Mouse (Mus musculus) hindbrain, embryonic 10.5 days (tissue): ENCODE results near the gene Bak1. TPM values are rescaled to one million over a fixed set of nuclear protein-coding genes. Genes with fewer than 3 reads are reported as not detected.

Experiments
- DNase-seq: peaks from one replicate; pipeline ENCODE4 v3.0.0-alpha.2; 2017; ENCODE audit warnings: low spot score
- H3K27ac ChIP-seq: fragments of 300-500 bp; sonication (generic); 2 replicates; pipeline ENCODE4 v1.5.1; 2016; ENCODE audit warnings: mild to moderate bottlenecking, moderate library complexity
- H3K27me3 ChIP-seq: fragments of 300-500 bp; sonication (generic); 2 replicates; pipeline ENCODE4 v1.6.1; 2016; ENCODE audit warnings: mild to moderate bottlenecking; ENCODE audit not compliant: poor library complexity, insufficient read depth, severe bottlenecking
- H3K36me3 ChIP-seq: fragments of 300-500 bp; sonication (generic); 2 replicates; pipeline ENCODE4 v1.6.1; 2016; ENCODE audit warnings: mild to moderate bottlenecking, moderate library complexity
- H3K4me1 ChIP-seq: fragments of 300-500 bp; sonication (generic); replicated peaks from 2 replicates; pipeline ENCODE4 v1.6.1; 2016; ENCODE audit warnings: mild to moderate bottlenecking
- H3K4me3 ChIP-seq: fragments of 300-500 bp; sonication (generic); 2 replicates; pipeline ENCODE4 v1.5.1; 2016; ENCODE audit warnings: mild to moderate bottlenecking, moderate library complexity
- H3K9me3 ChIP-seq: fragments of 300-500 bp; sonication (generic); 2 replicates; pipeline ENCODE4 v1.6.1; 2016; ENCODE audit warnings: mild to moderate bottlenecking, moderate library complexity
- WGBS: fragments of 180-500 bp; shearing (Covaris S2); methylation state at CpG from one replicate; pipeline ENCODE4 v1.1.7; 2016; 5-methylcytosine and 5-hydroxymethylcytosine counted together
- polyA plus RNA-seq: library from polyadenylated mRNA; unstranded; fragments of >200 nt; fragmentation: Nextera tagmentation; extraction: Ambion mirVana; gene quantifications from 2 replicates; pipeline ENCODE4 v1.2.1, GENCODE M21; 2016

Gene Bak1
- polyA plus RNA-seq, 1 experiment from 2014 or later, result 6.6 TPM

- no peaks in the 10 kb centered on the region for H3K9me3 ChIP-seq
- 65% methylated on average over 2 of the region's 2 CpGs for WGBS
- DNase-seq, result no peak
- peaks cover 20% of the 10 kb centered on the region for H3K27me3 ChIP-seq
- peaks cover 36% of the 10 kb centered on the region for H3K4me1 ChIP-seq
- no peak overlapping the region for H3K27ac ChIP-seq
- no peak overlapping the region for H3K4me3 ChIP-seq
- H3K36me3 ChIP-seq, result no peaks in the 10 kb centered on the region
These were observed 35.4 kb upstream of the Bak1 start for GRCm38 (mm10) chr17:27064195-27064594.

- H3K36me3 ChIP-seq, result no peaks in the 10 kb centered on the region
- no peak overlapping the region for H3K4me3 ChIP-seq
- H3K9me3 ChIP-seq, result no peaks in the 10 kb centered on the region
- DNase-seq, result no peak
- no peak overlapping the region for H3K27ac ChIP-seq
- peaks cover 34% of the 10 kb centered on the region for H3K4me1 ChIP-seq
- 54% methylated on average over 6 of the region's 6 CpGs for WGBS
- H3K27me3 ChIP-seq, result peaks cover 24% of the 10 kb centered on the region
These were observed 34.9 kb upstream of the Bak1 start for GRCm38 (mm10) chr17:27063717-27064116.

- Histone ChIP-seq H3K27me3 (peaks cover 35% of the 10 kb centered on the region), H3K9me3 (no peaks in the 10 kb centered on the region), H3K27ac (no peak overlapping the region), H3K36me3 (no peaks in the 10 kb centered on the region), H3K4me1 (peaks cover 42% of the 10 kb centered on the region), H3K4me3 (no peak overlapping the region)
- no peak for DNase-seq
- WGBS, result 91% methylated on average over 7 of the region's 7 CpGs
These were observed 33.9 kb upstream of the Bak1 start for GRCm38 (mm10) chr17:27062684-27063083.

GRCm38 (mm10) chr17:27061727-27062126, 32.9 kb upstream of the Bak1 start:
- H3K4me1 ChIP-seq, result peaks cover 52% of the 10 kb centered on the region
- WGBS, result 90% methylated on average over 3 of the region's 3 CpGs
- no peak overlapping the region for H3K4me3 ChIP-seq
- H3K9me3 ChIP-seq, result no peaks in the 10 kb centered on the region
- peaks cover 44% of the 10 kb centered on the region for H3K27me3 ChIP-seq
- H3K36me3 ChIP-seq, result no peaks in the 10 kb centered on the region
- no peak for DNase-seq
- no peak overlapping the region for H3K27ac ChIP-seq

GRCm38 (mm10) chr17:27060698-27061097, 31.9 kb upstream of the Bak1 start:
- no peak overlapping the region for H3K27ac ChIP-seq
- peaks cover 53% of the 10 kb centered on the region for H3K4me1 ChIP-seq
- no peaks in the 10 kb centered on the region for H3K9me3 ChIP-seq
- WGBS, result 81% methylated on average over 8 of the region's 8 CpGs
- no peaks in the 10 kb centered on the region for H3K36me3 ChIP-seq
- no peak overlapping the region for H3K4me3 ChIP-seq
- peaks cover 55% of the 10 kb centered on the region for H3K27me3 ChIP-seq
- DNase-seq, result no peak

GRCm38 (mm10) chr17:27057517-27058055, 28.8 kb upstream of the Bak1 start:
- WGBS, result under 1% methylated on average over 24 of the region's 24 CpGs
- no peak for DNase-seq
- peak overlapping the region; percentile 76 for H3K27ac ChIP-seq
- H3K9me3 ChIP-seq, result no peaks in the 10 kb centered on the region
- peaks cover 31% of the 10 kb centered on the region for H3K4me1 ChIP-seq
- H3K36me3 ChIP-seq, result no peaks in the 10 kb centered on the region
- H3K4me3 ChIP-seq, result peak overlapping the region; percentile 65
- peaks cover 60% of the 10 kb centered on the region for H3K27me3 ChIP-seq

GRCm38 (mm10) chr17:27056812-27057516, 28.2 kb upstream of the Bak1 start, which contains the start of gene Itpr3:
Gene Itpr3, plus strand, starts transcription at chr17:27057304.
- Histone ChIP-seq H3K36me3 (no peaks in the 10 kb centered on the region), H3K27ac (peak within 1 kb of the TSS; percentile 76), H3K4me1 (peaks cover 34% of the 10 kb centered on the region), H3K4me3 (peak within 1 kb of the TSS; percentile 65), H3K9me3 (no peaks in the 10 kb centered on the region), H3K27me3 (peaks cover 60% of the 10 kb centered on the region)
- WGBS, result under 1% methylated on average over 66 of the region's 66 CpGs
- DNase-seq, result peak; percentile 68

GRCm38 (mm10) chr17:27056170-27056569, 27.4 kb upstream of the Bak1 start:
- DNase-seq, result peak; percentile 68
- H3K27me3 ChIP-seq, result peaks cover 60% of the 10 kb centered on the region
- no peaks in the 10 kb centered on the region for H3K9me3 ChIP-seq
- no peaks in the 10 kb centered on the region for H3K36me3 ChIP-seq
- peak overlapping the region; percentile 65 for H3K4me3 ChIP-seq
- 1% methylated on average over 13 of the region's 13 CpGs for WGBS
- peaks cover 42% of the 10 kb centered on the region for H3K4me1 ChIP-seq
- H3K27ac ChIP-seq, result no peak overlapping the region

GRCm38 (mm10) chr17:27051514-27051913, 22.7 kb upstream of the Bak1 start:
- H3K27me3 ChIP-seq, result peaks cover 14% of the 10 kb centered on the region
- no peaks in the 10 kb centered on the region for H3K9me3 ChIP-seq
- no peaks in the 10 kb centered on the region for H3K36me3 ChIP-seq
- WGBS, result 39% methylated on average over 11 of the region's 11 CpGs
- peak overlapping the region; percentile 74 for H3K27ac ChIP-seq
- H3K4me3 ChIP-seq, result 0 out of 2 replicates have a peak overlapping the region, but pooled peaks have one; percentile 16
- DNase-seq, result no peak
- peaks cover 30% of the 10 kb centered on the region for H3K4me1 ChIP-seq

- WGBS, result 67% methylated on average over 5 of the region's 5 CpGs
- H3K4me3 ChIP-seq, result no peak overlapping the region
- H3K27ac ChIP-seq, result peak overlapping the region; percentile 74; the same call in 1 of the 2 replicates
- peaks cover 24% of the 10 kb centered on the region for H3K4me1 ChIP-seq
- no peaks in the 10 kb centered on the region for H3K9me3 ChIP-seq
- no peak for DNase-seq
- H3K36me3 ChIP-seq, result no peaks in the 10 kb centered on the region
- peaks cover 7% of the 10 kb centered on the region for H3K27me3 ChIP-seq
These were observed 22.0 kb upstream of the Bak1 start for GRCm38 (mm10) chr17:27050853-27051252.

GRCm38 (mm10) chr17:27048445-27049239, 19.8 kb upstream of the Bak1 start:
- Histone ChIP-seq H3K27ac (peak overlapping the region; percentile 75), H3K4me3 (no peak overlapping the region), H3K27me3 (no peaks in the 10 kb centered on the region; the same call in 1 of the 2 replicates), H3K9me3 (no peaks in the 10 kb centered on the region), H3K4me1 (peaks cover 23% of the 10 kb centered on the region), H3K36me3 (no peaks in the 10 kb centered on the region)
- 63% methylated on average over 14 of the region's 14 CpGs for WGBS
- no peak for DNase-seq

- Histone ChIP-seq H3K4me1 (peaks cover 29% of the 10 kb centered on the region), H3K36me3 (no peaks in the 10 kb centered on the region), H3K9me3 (no peaks in the 10 kb centered on the region), H3K27ac (peak overlapping the region; percentile 75), H3K4me3 (no peak overlapping the region), H3K27me3 (no peaks in the 10 kb centered on the region)
- 76% methylated on average over 14 of the region's 14 CpGs for WGBS
- DNase-seq, result no peak
These were observed 19.1 kb upstream of the Bak1 start for GRCm38 (mm10) chr17:27047762-27048444.
